Mouse (Mus musculus) cerebellum, adult 2 months (tissue): ENCODE results near the gene Agpat2.

Experiments
- CTCF ChIP-seq: fragments of 200-500 bp; IDR thresholded peaks from 2 replicates; pipeline ENCODE4 v1.5.1; 2011; ENCODE audit warnings: low read depth, mild to moderate bottlenecking, control low read depth, low read length, moderate library complexity, borderline replicate concordance; ENCODE audit not compliant: insufficient read depth
- POLR2A ChIP-seq: fragments of 200-500 bp; IDR thresholded peaks from 2 replicates; pipeline ENCODE4 v1.6.1; 2011; ENCODE audit warnings: low read length, control low read depth, borderline replicate concordance; ENCODE audit not compliant: insufficient read depth

GRCm38 (mm10) chr2:26634629-26635488 is 30.6 kb upstream of the Agpat2 start:
- TF ChIP-seq CTCF (no peak), POLR2A (no peak)
